Mouse (Mus musculus): Measurements from ENCODE around the gene Smco4. TPM values are rescaled to one million over a fixed set of nuclear protein-coding genes. Genes with fewer than 3 reads are reported as not detected.
A peak's percentile ranks its signal among the peaks of the same experiment; 100 is the strongest.

Smco4 gene
- polyA plus RNA-seq (2015; fragmentation: Nextera tagmentation; extraction: Ambion mirVana) = 1.6 and 2.8 TPM in 2 replicates

DNA sequence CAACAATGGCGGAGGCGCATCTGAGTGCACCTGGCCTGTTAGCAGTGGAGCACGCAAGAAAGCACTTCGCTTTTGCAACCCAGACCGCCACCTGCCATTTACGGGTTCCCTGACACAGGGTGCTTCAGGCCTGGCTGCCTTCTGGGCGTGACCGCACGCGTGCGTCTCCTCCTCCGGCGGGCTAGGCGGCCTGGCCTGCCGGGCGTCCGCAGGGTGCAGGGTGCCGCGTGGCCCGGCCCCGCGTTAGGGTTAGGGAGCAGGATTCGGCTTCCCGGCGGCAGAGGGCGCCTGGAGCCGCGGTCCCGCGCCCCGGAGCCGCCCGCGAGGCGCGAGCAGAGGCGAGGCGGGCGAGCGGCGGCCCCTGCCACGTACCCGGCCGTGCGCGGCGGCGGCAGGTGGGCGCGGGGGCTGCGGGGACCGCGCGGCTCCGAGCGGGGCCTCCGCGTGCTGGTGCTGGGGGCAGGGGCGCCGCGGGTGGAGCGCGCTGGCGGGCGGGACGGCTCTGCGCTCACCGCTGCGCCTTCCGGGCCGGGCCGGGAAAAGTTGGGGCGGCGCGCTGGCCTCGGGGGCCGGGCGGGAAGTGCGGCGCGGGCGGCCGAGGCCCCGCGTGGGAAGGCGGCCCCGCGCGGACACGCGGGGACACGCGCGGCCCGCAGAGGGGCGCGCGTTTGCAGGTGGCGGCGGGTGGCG is at the start of gene Smco4:
Gene Smco4, plus strand, starts transcription at position 198 of the 690 bp plus-strand sequence.
- Histone ChIP-seq H3K36me3 (ENCODE audit: poor library complexity, severe bottlenecking) (no peaks in the 10 kb centered on the region), H3K27ac (peak within 1 kb of the TSS; percentile 63), H3K27me3 (no peaks in the 10 kb centered on the region), H3K4me3 (peak within 1 kb of the TSS; percentile 85), H3K4me1 (peaks cover 26% of the 10 kb centered on the region), H3K9me3 (replicated peaks) (no peaks in the 10 kb centered on the region), H3K9ac (peak within 1 kb of the TSS; percentile 91), H3K4me2 (peak within 1 kb of the TSS; percentile 91)
- WGBS = under 1% methylated on average over 56 of the region's 101 CpGs
- peak; percentile 92 for ATAC-seq

DNA sequence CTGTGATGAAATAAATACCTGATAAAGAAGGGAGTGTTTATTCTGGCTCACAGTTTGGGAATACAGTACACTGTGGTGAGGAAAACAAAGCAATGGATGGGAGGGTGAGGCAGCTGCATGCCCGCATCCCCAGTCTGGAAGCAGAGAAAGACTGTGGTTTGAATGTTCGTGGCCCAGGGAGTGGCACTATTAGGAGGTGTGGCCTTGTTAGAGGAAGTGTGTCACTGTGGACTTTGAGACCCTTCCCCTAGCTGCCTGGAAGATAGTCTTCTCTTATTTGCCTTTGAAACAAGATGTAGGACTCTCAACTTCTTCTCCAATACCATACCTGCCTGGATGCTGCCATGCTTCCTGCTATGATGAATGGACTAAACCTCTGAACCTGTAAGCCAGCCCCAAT is 45.8 kb upstream of the Smco4 start:
- ATAC-seq = no peak
- H3K27me3 ChIP-seq = no peaks in the 10 kb centered on the region
- peaks cover 15% of the 10 kb centered on the region for H3K4me1 ChIP-seq
- no peak overlapping the region for H3K9ac ChIP-seq
- H3K36me3 ChIP-seq (ENCODE audit: poor library complexity, severe bottlenecking) = no peaks in the 10 kb centered on the region
- no peak overlapping the region for H3K27ac ChIP-seq
- no peaks in the 10 kb centered on the region for H3K9me3 ChIP-seq (replicated peaks)
- no peak overlapping the region for H3K4me3 ChIP-seq
- H3K4me2 ChIP-seq = no peak overlapping the region
- 79% methylated on average over 2 of the region's 2 CpGs for WGBS

DNA sequence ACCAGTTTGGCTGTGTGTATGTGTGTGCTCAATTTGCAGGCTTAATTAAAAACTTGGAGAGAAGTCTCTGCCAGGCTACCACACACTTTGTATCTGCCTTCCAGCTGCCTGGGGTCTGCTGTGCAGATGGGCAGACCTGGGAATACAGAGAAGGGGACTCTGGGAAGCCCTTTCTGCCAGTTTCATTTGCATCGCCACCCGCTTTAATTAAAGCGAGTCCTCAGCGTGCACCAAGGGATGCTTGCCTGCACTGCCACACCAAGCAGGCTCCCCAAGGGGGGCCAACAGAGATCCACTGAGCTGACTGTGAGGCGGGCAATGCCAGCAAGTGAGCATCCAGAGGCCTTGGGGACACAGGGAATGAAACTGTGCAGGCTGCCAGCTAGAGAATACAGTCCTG is 42.3 kb upstream of the Smco4 start:
- 21% methylated on average over 5 of the region's 5 CpGs for WGBS
- Histone ChIP-seq H3K4me1 (peaks cover 15% of the 10 kb centered on the region), H3K27ac (peak overlapping the region; percentile 54), H3K9me3 (replicated peaks) (no peaks in the 10 kb centered on the region), H3K27me3 (no peaks in the 10 kb centered on the region), H3K36me3 (ENCODE audit: poor library complexity, severe bottlenecking) (no peaks in the 10 kb centered on the region), H3K4me3 (no peak overlapping the region), H3K4me2 (peak overlapping the region; percentile 18), H3K9ac (no peak overlapping the region)
- ATAC-seq = peak; percentile 93

DNA sequence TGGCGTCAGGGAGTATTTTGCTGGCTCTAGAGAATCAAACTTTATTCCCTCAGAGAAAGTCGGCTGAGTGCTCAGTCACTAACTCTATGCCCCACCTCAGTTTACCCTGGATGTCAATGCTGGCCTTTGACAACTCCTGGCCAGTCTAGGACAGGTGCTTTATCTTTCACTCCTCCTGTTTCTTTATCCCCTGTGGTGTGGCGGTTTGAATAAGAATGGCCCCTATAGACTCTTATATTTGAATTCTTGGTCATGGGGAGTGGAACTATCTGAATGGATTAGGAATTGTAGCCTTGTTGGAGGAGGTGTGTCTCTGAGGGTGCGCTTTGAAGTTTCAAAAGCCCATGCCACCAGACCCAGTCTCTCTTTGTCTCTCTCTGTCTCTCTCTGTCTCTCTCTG is 21.0 kb upstream of the Smco4 start:
- Histone ChIP-seq H3K4me3 (no peak overlapping the region), H3K27ac (no peak overlapping the region), H3K4me2 (no peak overlapping the region), H3K9ac (no peak overlapping the region), H3K36me3 (ENCODE audit: poor library complexity, severe bottlenecking) (no peaks in the 10 kb centered on the region), H3K27me3 (no peaks in the 10 kb centered on the region), H3K9me3 (replicated peaks) (no peaks in the 10 kb centered on the region), H3K4me1 (no peaks in the 10 kb centered on the region)
- ATAC-seq = no peak
- WGBS = 65% methylated on average over 4 of the region's 4 CpGs

DNA sequence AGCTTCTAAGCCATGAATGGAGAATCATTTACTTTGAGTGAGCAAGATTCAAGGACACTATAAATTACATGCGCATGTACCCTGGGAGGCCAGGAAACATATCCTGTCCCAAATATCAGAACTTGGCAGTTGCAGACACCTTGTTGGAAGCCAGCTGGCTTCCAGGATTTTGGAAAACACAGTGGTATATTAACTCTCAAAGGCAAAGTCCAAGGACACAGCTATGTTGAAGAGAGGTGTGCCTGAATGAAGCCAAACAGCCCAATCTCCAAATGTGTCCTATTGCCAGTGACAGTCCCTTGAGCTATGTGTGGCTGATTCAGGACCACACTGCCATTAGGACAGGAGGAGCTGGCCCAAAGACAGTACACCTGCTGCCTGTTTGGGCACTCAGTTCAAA is 20.0 kb upstream of the Smco4 start:
- H3K36me3 ChIP-seq (ENCODE audit: poor library complexity, severe bottlenecking) = no peaks in the 10 kb centered on the region
- WGBS = 94% methylated on average over 1 of the region's 1 CpGs
- no peak overlapping the region for H3K4me3 ChIP-seq
- no peaks in the 10 kb centered on the region for H3K27me3 ChIP-seq
- ATAC-seq = no peak
- H3K27ac ChIP-seq = no peak overlapping the region
- H3K9me3 ChIP-seq (replicated peaks) = no peaks in the 10 kb centered on the region
- H3K9ac ChIP-seq = no peak overlapping the region
- no peaks in the 10 kb centered on the region for H3K4me1 ChIP-seq
- no peak overlapping the region for H3K4me2 ChIP-seq

DNA sequence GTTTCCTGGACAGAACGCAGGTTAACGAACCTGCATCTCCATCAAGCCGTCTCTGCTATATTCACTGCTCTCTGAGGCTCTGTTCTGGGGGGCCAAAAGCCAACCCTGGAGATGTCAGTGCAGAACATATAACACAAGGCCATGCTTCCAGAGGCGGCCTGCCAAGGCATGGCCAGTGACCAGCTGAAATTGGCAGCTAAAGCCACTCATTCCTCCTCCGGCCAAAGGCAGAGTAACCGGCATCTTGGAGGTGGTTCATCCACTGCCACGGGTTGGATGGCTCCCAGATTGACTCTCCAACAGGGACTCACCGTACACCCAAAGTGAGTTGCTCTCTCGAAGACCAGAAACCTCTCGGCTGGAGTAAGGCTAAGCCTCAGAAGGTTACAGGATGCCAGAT is 15.7 kb upstream of the Smco4 start:
- Histone ChIP-seq H3K9ac (no peak overlapping the region), H3K4me2 (no peak overlapping the region), H3K36me3 (ENCODE audit: poor library complexity, severe bottlenecking) (no peaks in the 10 kb centered on the region), H3K4me3 (no peak overlapping the region), H3K4me1 (no peaks in the 10 kb centered on the region), H3K9me3 (replicated peaks) (no peaks in the 10 kb centered on the region), H3K27ac (no peak overlapping the region), H3K27me3 (no peaks in the 10 kb centered on the region)
- no peak for ATAC-seq
- WGBS = 92% methylated on average over 10 of the region's 10 CpGs

DNA sequence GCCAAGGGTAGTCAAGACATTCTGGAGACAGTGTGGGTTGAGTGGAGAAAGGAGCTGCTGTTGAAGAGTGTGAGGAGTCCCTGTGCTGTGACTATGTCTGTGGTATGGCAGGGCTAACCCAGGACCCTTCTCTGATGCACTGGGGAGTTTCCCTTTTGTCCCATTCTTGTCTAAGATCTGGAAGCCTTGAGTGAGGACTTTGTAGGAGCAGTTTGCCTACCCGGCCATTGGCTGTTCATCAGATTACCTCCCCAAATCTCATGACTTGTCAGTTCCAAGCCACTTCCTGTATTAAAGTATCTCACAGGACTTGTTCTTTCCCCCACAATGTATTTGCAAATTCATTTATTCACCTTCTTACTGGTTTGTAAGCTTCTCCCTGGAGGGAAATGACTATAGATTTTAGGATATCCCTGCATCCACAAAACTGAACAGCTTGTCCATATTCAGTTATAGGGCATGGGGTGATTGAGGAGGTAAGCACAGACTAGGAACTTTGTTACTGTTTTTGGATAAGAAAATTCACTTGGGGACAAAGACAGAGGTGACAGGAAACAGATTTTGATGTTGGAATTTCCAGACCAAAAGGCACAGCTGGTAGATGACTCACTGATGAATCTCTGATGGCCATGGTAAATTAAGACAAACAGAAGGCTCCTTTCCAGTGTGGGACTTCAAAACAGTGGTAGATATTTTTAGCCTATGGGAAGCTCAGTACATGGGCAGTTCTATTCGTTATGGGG is 5.4 kb upstream of the Smco4 start:
- Histone ChIP-seq H3K9me3 (replicated peaks) (no peaks in the 10 kb centered on the region), H3K4me3 (no peak overlapping the region), H3K4me1 (no peaks in the 10 kb centered on the region), H3K9ac (no peak overlapping the region), H3K27ac (no peak overlapping the region), H3K4me2 (no peak overlapping the region), H3K27me3 (no peaks in the 10 kb centered on the region), H3K36me3 (ENCODE audit: poor library complexity, severe bottlenecking) (no peaks in the 10 kb centered on the region)
- ATAC-seq = no peak
- 71% methylated on average over 2 of the region's 2 CpGs for WGBS

DNA sequence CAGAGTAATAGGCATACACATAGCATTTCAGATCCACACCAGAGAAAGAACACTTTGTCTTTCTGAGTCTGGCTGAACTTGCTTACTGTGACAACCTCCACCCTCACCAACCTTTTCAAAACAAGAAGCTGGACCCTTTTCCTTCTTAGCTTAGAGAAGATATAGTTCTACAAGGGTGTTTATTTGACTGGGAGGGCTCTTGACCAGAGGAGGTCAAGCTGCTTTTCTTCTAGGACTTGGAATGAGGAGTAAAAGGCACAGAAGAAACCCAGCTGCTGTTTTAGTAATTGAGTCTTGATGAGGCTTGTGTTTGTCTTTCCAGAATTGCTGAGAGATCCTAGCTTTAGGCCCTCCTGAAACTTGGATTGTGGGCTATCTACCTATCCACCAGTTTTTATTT is 3.9 kb upstream of the Smco4 start:
- Histone ChIP-seq H3K9ac (no peak overlapping the region), H3K4me3 (no peak overlapping the region), H3K27me3 (no peaks in the 10 kb centered on the region), H3K36me3 (ENCODE audit: poor library complexity, severe bottlenecking) (no peaks in the 10 kb centered on the region), H3K4me1 (peaks cover 3% of the 10 kb centered on the region), H3K27ac (no peak overlapping the region), H3K9me3 (replicated peaks) (no peaks in the 10 kb centered on the region), H3K4me2 (no peak overlapping the region)
- ATAC-seq = no peak

DNA sequence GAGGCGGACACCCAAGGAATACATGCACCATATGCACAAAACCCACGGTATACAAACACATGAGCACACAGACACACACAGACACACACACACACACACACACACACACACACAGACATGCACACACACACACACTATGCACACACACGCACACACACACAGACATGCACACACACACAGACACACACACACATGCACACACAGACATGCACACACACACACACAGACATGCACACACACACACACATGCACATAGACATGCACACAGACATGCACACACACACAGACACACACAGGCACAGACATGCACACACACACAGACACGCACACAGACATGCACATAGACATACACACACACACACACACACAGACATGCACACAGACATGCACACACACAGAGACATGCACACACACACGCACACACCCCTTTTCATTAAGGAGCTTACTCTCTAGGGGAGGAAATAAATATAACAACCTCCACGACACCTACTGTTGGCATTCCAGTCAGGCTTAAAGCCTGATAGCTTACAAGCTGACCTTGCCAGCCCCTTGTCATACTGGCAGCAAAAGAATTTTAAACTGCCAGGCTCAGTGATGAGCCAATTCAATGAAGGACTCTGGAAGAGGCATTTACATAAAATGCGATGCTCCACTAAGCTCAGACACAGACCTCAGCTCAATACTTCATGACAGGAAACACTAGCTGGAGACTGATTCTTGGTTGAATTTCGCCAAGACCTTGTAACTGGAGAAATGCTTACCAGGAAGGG is 2.7 kb upstream of the Smco4 start:
- no peak overlapping the region for H3K4me3 ChIP-seq
- H3K4me2 ChIP-seq = no peak overlapping the region
- H3K4me1 ChIP-seq = peaks cover 12% of the 10 kb centered on the region
- H3K27me3 ChIP-seq = no peaks in the 10 kb centered on the region
- no peak for ATAC-seq
- WGBS = 82% methylated on average over 8 of the region's 8 CpGs
- no peaks in the 10 kb centered on the region for H3K36me3 ChIP-seq (ENCODE audit: poor library complexity, severe bottlenecking)
- H3K27ac ChIP-seq = no peak overlapping the region
- no peaks in the 10 kb centered on the region for H3K9me3 ChIP-seq (replicated peaks)
- no peak overlapping the region for H3K9ac ChIP-seq

DNA sequence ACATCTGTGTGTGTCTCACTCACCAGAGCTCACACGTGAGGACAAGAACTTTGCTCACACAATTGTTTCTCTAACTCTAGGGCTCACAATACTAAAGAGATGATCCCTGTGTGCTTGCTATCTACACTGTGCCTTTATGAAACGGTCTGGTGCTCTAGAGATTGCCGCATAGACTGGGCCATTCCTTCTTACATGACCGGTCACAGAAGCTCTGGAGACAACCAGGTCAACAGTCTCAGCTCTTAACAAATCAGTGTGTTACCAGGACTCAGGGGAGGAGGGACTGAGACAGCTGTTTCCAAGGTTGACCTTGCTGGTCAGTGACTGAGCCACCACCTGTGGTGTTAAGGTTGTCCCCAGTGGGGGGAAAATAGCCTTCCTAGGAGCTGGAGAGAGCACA is 1.5 kb upstream of the Smco4 start:
- H3K4me3 ChIP-seq = no peak overlapping the region
- WGBS = 93% methylated on average over 4 of the region's 4 CpGs
- ATAC-seq = no peak

DNA sequence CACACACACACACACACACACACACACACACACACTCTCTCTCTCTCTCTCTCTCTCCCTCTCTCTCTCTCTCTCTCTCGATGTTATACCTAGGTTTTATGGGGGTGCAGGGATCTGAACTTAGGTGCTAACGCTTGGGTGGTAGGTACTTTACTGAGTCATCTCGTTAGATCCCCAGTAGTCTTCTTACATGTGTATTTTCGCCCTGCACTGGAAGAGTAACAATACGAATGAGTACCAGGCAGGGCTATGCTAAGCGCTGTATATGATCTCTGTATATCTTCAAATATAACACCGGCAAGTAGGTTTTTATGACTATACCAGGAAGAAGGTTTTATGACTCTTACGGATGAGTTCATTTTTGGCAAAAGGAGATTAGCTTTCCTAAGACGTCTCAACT is 831 bp upstream of the Smco4 start:
- no peak overlapping the region for H3K4me3 ChIP-seq
- ATAC-seq = no peak
- no peak overlapping the region for H3K4me2 ChIP-seq
- no peak overlapping the region for H3K27ac ChIP-seq
- no peaks in the 10 kb centered on the region for H3K36me3 ChIP-seq (ENCODE audit: poor library complexity, severe bottlenecking)
- no peaks in the 10 kb centered on the region for H3K9me3 ChIP-seq (replicated peaks)
- no peaks in the 10 kb centered on the region for H3K27me3 ChIP-seq
- peaks cover 22% of the 10 kb centered on the region for H3K4me1 ChIP-seq
- 84% methylated on average over 9 of the region's 9 CpGs for WGBS
- no peak overlapping the region for H3K9ac ChIP-seq

More for the DNA sequence above, 1.5 kb upstream of the Smco4 start:
- no peaks in the 10 kb centered on the region for H3K9me3 ChIP-seq (replicated peaks)
- no peak overlapping the region for H3K4me2 ChIP-seq
- H3K27ac ChIP-seq = no peak overlapping the region
- no peaks in the 10 kb centered on the region for H3K27me3 ChIP-seq
- H3K9ac ChIP-seq = no peak overlapping the region
- H3K4me1 ChIP-seq = peaks cover 22% of the 10 kb centered on the region
- H3K36me3 ChIP-seq (ENCODE audit: poor library complexity, severe bottlenecking) = no peaks in the 10 kb centered on the region

DNA sequence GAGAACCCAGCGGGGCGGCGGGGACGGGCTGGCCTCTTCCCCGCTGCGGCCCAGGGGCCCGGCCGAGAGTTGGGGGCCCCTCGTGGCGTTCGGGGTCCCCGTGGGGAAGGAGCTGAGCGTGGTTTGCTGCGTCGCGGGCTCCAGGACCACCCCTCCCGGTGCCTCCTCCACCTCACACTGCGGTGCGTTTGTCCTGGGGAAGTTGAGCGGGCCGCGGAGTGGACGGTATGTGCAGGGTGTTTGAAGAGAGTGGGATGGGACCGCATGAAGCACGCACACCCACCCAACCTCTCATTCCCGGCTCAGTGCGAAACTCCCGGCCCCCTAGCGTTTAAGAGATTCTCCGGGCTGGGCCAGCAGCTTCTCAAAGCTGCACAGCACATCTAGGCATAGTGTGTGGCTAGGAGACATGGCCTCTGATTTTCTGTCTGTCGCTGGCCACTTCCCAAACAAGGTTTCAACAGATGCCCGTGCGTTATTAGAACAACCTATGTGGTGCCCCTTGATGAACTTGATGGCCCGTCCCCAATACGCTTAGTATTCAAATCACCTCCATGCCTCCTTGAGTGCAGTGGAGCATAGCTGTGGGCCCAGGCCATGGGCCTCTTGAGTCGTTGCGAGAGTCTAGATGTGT is 810 bp downstream of the Smco4 start:
- H3K36me3 ChIP-seq (ENCODE audit: poor library complexity, severe bottlenecking) = no peaks in the 10 kb centered on the region
- peak overlapping the region; percentile 85 for H3K4me3 ChIP-seq
- H3K27ac ChIP-seq = peak overlapping the region; percentile 63
- WGBS = 2% methylated on average over 32 of the region's 37 CpGs
- peaks cover 26% of the 10 kb centered on the region for H3K4me1 ChIP-seq
- H3K4me2 ChIP-seq = peak overlapping the region; percentile 91
- H3K9ac ChIP-seq = peak overlapping the region; percentile 91
- ATAC-seq = peak; percentile 82
- no peaks in the 10 kb centered on the region for H3K27me3 ChIP-seq
- no peaks in the 10 kb centered on the region for H3K9me3 ChIP-seq (replicated peaks)
